Mouse (Mus musculus): Measurements from ENCODE around the gene Dbh. TPM values are rescaled to one million over a fixed set of nuclear protein-coding genes. Genes with fewer than 3 reads are reported as not detected.

Gene Dbh
- polyA plus RNA-seq, 1 experiment from 2014 or later, result not detected

DNA sequence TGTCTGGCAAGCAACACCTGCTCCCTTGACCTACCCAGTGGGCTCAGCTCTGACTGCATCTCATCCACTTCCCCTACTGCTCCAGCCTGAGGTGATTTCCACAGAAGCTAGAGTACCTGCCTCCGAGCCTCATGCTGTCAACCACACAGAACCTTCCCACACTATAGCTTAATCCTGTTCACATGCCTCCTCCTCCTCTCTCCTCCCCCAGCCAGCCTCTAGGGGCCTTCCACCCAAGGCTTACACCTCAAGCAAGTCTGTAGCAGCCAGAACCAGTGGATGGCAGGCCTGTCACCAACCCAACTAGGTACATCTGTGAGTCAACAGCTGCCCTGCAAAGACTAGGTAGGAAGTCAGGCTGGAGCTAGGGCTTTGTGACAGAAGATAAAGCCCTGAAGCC is 28.2 kb upstream of the Dbh start:
- WGBS, result 90% methylated on average over 1 of the region's 1 CpGs
- Histone ChIP-seq H3K4me1 (peaks cover 4% of the 10 kb centered on the region), H3K36me3 (no peaks in the 10 kb centered on the region), H3K9me3 (replicated peaks) (no peaks in the 10 kb centered on the region), H3K4me3 (no peak overlapping the region), H3K27me3 (ENCODE audit: low read depth, poor library complexity, severe bottlenecking) (peaks cover 48% of the 10 kb centered on the region), H3K27ac (no peak overlapping the region)
- DNase-seq (ENCODE audit: low spot score), result no peak

DNA sequence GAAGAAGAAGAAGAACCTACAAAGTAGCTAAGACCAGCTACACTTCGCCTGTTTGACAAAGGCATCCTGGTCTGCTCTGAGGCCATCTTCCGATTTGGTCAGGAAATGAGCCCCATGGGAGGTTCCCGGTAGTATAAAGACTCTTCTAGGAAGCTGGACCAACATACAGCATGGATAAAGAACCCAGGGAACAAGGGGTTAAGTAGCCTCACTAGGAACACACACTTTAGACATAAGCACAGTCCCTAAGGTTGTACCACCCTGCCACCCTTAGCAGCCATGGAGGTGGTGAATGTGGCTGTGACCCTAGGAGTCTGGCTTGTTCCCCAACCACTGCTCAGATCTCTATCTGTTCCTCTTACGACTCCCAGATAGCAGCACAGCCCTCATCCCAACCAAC is 26.7 kb upstream of the Dbh start:
- H3K4me1 ChIP-seq, result peaks cover 14% of the 10 kb centered on the region
- no peak overlapping the region for H3K27ac ChIP-seq
- H3K9me3 ChIP-seq (replicated peaks), result no peaks in the 10 kb centered on the region
- 72% methylated on average over 4 of the region's 4 CpGs for WGBS
- H3K36me3 ChIP-seq, result no peaks in the 10 kb centered on the region
- peaks cover 64% of the 10 kb centered on the region for H3K27me3 ChIP-seq (ENCODE audit: low read depth, poor library complexity, severe bottlenecking)
- no peak for DNase-seq (ENCODE audit: low spot score)
- no peak overlapping the region for H3K4me3 ChIP-seq

DNA sequence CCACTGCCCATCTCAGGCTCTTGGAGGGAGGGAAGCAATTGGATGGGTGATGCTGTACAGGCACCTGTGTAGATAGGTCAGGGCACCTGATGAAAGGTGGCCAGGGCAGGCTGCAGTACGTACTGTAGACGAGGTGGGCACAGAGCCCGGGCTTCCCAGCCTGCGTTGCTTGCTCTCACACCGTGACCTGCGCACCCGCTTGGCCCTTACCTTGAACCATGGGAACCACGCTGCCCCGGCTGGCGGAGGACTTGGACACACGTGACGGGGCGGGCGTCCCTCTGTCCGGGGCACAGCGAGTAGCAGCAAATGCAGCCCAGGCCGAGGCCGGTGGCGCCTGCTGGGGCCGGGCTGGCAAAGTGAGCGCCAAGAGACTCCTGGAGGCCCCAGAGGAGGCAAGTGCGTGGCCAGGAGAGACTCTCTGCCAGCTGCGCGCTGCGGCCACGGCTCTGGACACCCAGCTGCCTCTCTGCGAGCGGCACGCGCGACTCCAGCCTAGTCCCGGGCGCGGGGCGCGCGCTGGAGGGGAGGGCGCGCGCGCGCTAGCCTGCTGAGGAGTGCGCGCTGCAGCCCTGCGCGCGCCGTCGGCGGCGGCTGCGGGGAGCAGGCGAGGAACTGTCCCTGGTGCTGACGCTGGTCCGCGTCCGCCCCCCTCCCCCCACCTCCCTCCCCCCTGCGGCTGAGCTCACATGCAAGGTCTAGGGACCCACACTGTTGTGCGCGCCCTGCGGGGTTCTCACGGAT is 22.9 kb upstream of the Dbh start, which contains the start of gene Fam163b:
Gene Fam163b (minus strand): TSS at position 542 of the 744 bp plus-strand sequence.
- Histone ChIP-seq H3K4me3 (peak within 1 kb of the TSS; percentile 60), H3K27me3 (ENCODE audit: low read depth, poor library complexity, severe bottlenecking) (peaks cover 60% of the 10 kb centered on the region), H3K9me3 (replicated peaks) (no peaks in the 10 kb centered on the region), H3K36me3 (no peaks in the 10 kb centered on the region), H3K27ac (peak within 1 kb of the TSS; percentile 73), H3K4me1 (peaks cover 12% of the 10 kb centered on the region)
- DNase-seq (ENCODE audit: low spot score), result peak; percentile 85
- WGBS, result under 1% methylated on average over 61 of the region's 62 CpGs

DNA sequence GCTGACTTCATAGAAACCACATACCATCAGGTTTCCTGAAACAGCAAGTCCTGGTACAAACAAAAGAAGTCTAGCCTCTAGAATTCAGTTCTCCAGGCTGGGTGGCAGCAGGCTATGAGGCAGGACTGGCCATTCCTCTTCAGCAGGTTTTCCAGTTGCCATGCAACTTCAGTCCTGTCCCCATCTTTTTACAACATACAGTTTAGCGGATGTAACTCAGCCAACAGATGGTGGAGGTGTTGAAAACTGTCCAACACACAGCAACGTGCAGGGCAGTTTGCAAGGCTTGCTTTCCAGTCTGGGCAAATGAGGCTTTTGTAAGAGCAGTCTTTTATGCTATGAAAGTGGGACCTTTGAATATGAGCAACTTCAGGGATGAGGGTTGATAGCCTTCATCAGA is 20.1 kb upstream of the Dbh start:
- H3K27me3 ChIP-seq (ENCODE audit: low read depth, poor library complexity, severe bottlenecking), result peaks cover 39% of the 10 kb centered on the region
- no peaks in the 10 kb centered on the region for H3K9me3 ChIP-seq (replicated peaks)
- no peak overlapping the region for H3K27ac ChIP-seq
- 79% methylated on average over 2 of the region's 2 CpGs for whole genome bisulfite sequencing
- DNase-seq (ENCODE audit: low spot score), result no peak
- peaks cover 30% of the 10 kb centered on the region for H3K4me1 ChIP-seq
- H3K36me3 ChIP-seq, result no peaks in the 10 kb centered on the region
- H3K4me3 ChIP-seq, result no peak overlapping the region

DNA sequence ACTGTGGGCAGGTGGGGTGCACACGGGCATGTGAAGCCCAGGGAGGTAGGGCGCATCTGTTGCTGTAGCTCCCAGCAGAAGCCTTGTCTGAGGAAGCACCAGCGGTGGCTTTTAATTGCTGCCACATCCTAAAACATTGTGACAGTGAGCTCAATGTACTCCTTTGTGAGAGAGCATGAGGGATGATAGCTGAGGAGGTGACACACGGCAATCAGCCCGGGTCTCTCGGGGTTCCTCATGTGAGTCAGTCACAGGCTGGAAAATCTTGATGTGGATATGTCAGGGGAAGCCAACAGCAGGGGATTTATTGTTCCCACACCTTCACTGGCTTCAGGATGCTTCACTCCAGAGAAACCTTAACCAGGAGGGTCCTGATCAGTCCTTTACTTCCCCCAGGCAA is 18.2 kb upstream of the Dbh start:
- Histone ChIP-seq H3K36me3 (no peaks in the 10 kb centered on the region), H3K27me3 (ENCODE audit: low read depth, poor library complexity, severe bottlenecking) (peaks cover 20% of the 10 kb centered on the region), H3K9me3 (replicated peaks) (no peaks in the 10 kb centered on the region), H3K4me3 (no peak overlapping the region), H3K27ac (no peak overlapping the region), H3K4me1 (peaks cover 28% of the 10 kb centered on the region)
- no peak for DNase-seq (ENCODE audit: low spot score)
- WGBS, result 71% methylated on average over 6 of the region's 6 CpGs

DNA sequence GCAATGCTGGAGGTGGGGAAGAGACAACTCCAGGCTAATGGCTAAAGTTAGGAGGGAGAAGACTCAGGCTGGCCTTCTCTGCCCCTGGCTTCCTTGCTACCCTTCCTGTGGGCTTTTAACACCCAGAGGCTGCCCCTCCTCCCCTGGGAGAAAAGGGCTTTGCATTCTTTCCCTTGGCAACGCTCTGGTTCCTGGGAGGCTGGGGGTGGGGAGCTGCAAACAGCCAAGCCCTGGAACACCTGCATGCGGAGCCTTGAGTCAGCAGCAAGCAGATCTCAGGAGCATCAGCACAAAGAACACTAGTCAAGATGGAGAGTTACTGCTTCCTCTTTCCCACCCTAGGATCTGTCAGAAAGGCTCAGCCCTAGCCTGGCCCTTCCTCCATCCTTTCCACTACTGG is 15.6 kb upstream of the Dbh start:
- Histone ChIP-seq H3K4me3 (no peak overlapping the region), H3K36me3 (no peaks in the 10 kb centered on the region), H3K4me1 (peaks cover 18% of the 10 kb centered on the region), H3K27me3 (ENCODE audit: low read depth, poor library complexity, severe bottlenecking) (no peaks in the 10 kb centered on the region), H3K27ac (peak overlapping the region; percentile 16; the same call in 1 of the 2 replicates), H3K9me3 (replicated peaks) (no peaks in the 10 kb centered on the region)
- 7% methylated on average over 2 of the region's 2 CpGs for WGBS
- DNase-seq (ENCODE audit: low spot score), result no peak

DNA sequence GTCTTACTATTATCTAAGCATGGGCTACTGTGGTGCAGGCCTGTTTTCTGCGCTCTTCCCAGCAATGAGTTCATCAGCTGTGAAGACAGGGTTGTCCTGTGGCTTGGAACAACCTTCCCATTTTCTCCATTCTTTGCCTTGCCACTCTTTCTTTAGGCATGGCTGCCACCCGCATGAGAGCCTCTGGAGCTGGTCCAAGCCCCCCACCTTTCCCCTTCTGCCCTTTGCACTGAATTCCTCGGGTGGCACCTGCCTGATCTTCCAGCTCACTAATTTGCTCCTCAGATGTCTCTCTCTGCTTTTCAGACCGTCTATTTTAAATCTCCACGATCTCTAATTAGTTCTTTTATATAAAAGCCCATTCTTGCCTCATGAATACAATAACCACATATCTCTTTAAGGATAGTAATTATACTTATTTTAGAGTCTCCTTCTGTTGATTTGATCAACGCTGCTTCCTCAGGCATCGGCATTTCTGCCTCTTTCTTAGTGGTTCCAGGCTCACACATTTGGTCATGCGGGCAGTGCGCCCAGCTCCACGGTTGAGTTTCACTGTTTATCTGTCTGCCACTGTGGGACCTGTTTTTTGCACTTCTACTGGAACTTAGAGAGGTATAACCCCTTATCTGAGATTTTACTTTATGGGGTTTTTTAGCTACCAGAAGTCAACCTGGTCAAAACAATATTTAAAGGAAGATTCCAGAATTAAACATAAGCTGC is 10.4 kb upstream of the Dbh start:
- Histone ChIP-seq H3K27me3 (ENCODE audit: low read depth, poor library complexity, severe bottlenecking) (no peaks in the 10 kb centered on the region), H3K4me1 (peaks cover 17% of the 10 kb centered on the region), H3K4me3 (no peak overlapping the region), H3K9me3 (replicated peaks) (no peaks in the 10 kb centered on the region), H3K36me3 (no peaks in the 10 kb centered on the region), H3K27ac (no peak overlapping the region)
- whole genome bisulfite sequencing, result 91% methylated on average over 10 of the region's 10 CpGs
- no peak for DNase-seq (ENCODE audit: low spot score)

DNA sequence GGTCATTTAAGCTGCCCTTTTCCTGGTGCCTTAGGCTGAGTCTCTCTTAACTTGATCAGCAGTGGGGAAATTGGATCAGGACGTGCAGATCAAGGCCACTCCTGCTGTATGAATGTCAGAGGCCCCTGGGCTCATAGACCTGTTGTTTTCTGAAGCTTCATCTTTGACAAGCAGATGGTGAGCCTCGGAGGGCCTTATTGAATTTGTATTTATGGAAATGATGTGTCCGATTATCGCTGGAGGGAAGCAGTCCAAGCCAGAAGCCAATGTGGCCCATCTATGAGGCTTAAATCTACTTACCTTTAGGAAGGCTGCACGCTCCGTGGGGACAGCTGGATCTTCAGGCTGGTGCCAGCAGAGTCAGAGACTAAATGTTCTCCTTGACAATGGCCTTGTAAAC is 8.4 kb upstream of the Dbh start:
- no peak for DNase-seq (ENCODE audit: low spot score)
- WGBS, result 84% methylated on average over 6 of the region's 6 CpGs
- Histone ChIP-seq H3K27me3 (ENCODE audit: low read depth, poor library complexity, severe bottlenecking) (no peaks in the 10 kb centered on the region), H3K4me1 (peaks cover 23% of the 10 kb centered on the region), H3K36me3 (no peaks in the 10 kb centered on the region), H3K4me3 (no peak overlapping the region), H3K27ac (no peak overlapping the region), H3K9me3 (replicated peaks) (no peaks in the 10 kb centered on the region)

DNA sequence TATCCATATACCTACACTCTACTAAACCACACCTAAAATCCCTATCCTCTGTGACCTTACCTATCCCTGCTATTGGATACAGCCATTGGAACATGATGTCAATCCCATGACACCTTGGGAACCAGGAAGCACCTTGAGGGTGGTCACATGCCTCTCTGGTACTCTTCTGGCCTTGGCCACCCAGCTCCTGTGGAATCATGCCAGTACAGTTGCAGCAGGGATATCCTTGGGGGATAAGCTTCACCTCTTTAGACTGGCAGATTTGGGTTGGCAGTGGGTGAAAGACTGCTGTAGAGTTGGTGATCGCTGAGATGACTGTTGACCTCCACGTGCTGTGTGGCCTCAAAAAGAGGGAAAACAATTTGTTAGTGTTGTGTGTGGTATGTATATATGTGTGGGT is 3.5 kb upstream of the Dbh start:
- no peaks in the 10 kb centered on the region for H3K9me3 ChIP-seq (replicated peaks)
- no peaks in the 10 kb centered on the region for H3K27me3 ChIP-seq (ENCODE audit: low read depth, poor library complexity, severe bottlenecking)
- DNase-seq (ENCODE audit: low spot score), result no peak
- no peaks in the 10 kb centered on the region for H3K36me3 ChIP-seq
- no peak overlapping the region for H3K27ac ChIP-seq
- WGBS, result 91% methylated on average over 2 of the region's 2 CpGs
- H3K4me1 ChIP-seq, result peaks cover 40% of the 10 kb centered on the region
- H3K4me3 ChIP-seq, result no peak overlapping the region

DNA sequence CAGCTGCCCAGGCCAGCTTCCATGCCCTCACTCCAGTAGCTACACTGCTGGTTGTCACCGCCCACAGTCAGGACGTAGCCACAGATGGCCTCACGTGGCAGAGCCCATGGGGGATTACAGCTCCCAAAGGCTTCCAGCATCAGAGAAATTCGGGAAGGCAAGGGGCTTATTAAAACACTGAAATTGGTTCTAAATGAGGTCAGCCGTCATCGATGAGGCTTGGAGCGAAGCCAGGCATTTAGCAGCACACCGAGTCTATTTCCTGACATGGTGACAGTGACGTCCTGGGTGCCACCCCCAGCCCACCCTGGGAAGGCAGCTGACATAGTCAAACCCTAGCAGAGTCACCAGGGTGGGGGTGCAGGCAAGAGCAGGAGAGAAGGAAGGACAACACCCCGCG is 2.4 kb upstream of the Dbh start:
- no peaks in the 10 kb centered on the region for H3K36me3 ChIP-seq
- H3K27ac ChIP-seq, result peak overlapping the region; percentile 39
- H3K9me3 ChIP-seq (replicated peaks), result no peaks in the 10 kb centered on the region
- H3K4me1 ChIP-seq, result peaks cover 51% of the 10 kb centered on the region
- no peaks in the 10 kb centered on the region for H3K27me3 ChIP-seq (ENCODE audit: low read depth, poor library complexity, severe bottlenecking)
- H3K4me3 ChIP-seq, result no peak overlapping the region
- 74% methylated on average over 11 of the region's 11 CpGs for WGBS
- no peak for DNase-seq (ENCODE audit: low spot score)

DNA sequence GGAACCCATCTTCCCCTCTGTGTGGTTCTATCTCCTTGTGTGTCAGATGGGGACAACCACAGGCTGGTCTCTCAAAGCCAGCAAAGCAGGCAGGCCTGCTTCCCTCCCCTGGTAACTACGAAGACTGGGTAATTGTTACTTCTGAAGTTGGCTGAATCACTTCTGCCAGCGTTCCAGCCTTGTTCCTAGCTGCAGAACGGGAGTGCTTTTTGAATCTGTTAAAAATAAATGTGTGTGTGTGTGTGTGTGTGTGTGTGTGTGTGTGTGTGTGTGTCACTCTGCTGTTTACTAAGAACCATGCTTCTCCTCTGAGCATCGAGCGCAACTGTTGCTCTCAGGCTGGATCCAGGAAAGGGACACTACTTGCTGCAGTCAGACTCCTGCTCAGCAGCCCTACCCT is 1.2 kb upstream of the Dbh start:
- DNase-seq (ENCODE audit: low spot score), result no peak
- Histone ChIP-seq H3K4me1 (peaks cover 60% of the 10 kb centered on the region), H3K27ac (peak overlapping the region; percentile 43; the same call in 1 of the 2 replicates), H3K36me3 (no peaks in the 10 kb centered on the region), H3K27me3 (ENCODE audit: low read depth, poor library complexity, severe bottlenecking) (no peaks in the 10 kb centered on the region), H3K9me3 (replicated peaks) (no peaks in the 10 kb centered on the region), H3K4me3 (no peak overlapping the region)
- 77% methylated on average over 5 of the region's 5 CpGs for WGBS

DNA sequence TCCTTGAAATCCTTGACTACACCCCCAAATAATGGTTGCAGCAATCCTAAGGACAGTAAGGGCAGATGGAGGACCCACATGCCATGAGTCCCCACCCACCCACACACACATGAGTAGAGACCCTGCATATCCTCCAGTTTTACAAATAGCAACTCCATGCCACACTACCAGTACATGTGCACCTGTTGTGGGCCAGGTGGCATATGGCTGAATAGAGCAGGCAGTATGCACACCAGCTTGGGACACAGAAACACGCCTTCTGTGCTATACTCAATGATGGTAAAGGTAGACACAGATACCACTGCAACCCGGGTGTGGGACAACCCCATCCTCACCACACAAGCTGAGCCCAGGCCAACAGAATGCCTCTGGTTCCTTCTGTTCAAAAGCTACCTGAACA is 1.0 kb downstream of the Dbh start:
- H3K4me1 ChIP-seq, result peaks cover 44% of the 10 kb centered on the region
- no peak overlapping the region for H3K4me3 ChIP-seq
- no peak for DNase-seq (ENCODE audit: low spot score)
- H3K27ac ChIP-seq, result no peak overlapping the region
- 84% methylated on average over 2 of the region's 2 CpGs for WGBS
- H3K27me3 ChIP-seq (ENCODE audit: low read depth, poor library complexity, severe bottlenecking), result no peaks in the 10 kb centered on the region
- H3K36me3 ChIP-seq, result no peaks in the 10 kb centered on the region
- no peaks in the 10 kb centered on the region for H3K9me3 ChIP-seq (replicated peaks)

DNA sequence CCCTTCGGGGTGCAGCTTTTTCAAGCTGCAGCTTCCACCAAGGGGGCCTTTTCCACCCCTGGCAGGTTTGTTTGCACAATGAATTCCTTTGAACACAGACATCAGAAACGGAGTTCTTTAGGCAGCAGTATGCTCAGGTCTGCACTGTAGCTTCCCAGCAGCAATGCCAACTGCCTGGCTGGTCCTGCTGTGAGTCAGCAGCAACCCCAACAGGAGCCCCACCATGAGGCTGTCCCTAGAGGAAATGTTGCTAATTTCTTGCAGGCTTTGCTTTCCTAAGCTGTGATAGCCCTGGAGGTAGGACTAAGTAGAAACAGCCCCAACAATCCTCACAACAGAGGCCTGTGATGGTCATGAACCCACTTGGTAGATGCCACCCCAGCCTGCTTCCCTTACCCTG is 2.0 kb downstream of the Dbh start:
- WGBS, result 31% methylated on average over 2 of the region's 2 CpGs
- no peak for DNase-seq (ENCODE audit: low spot score)
- peak overlapping the region; percentile 64 for H3K27ac ChIP-seq

More for the DNA sequence above, 2.0 kb downstream of the Dbh start:
- peaks cover 44% of the 10 kb centered on the region for H3K4me1 ChIP-seq
- no peaks in the 10 kb centered on the region for H3K36me3 ChIP-seq
- no peak overlapping the region for H3K4me3 ChIP-seq
- H3K9me3 ChIP-seq (replicated peaks), result no peaks in the 10 kb centered on the region
- H3K27me3 ChIP-seq (ENCODE audit: low read depth, poor library complexity, severe bottlenecking), result no peaks in the 10 kb centered on the region

Measured in limb, embryonic 10.5 days (tissue).